Mouse (Mus musculus) liver, postnatal 0 days (tissue): ENCODE results near the gene Sh2d4b.

Source experiments
- CTCF ChIP-seq: sonication (generic); IDR thresholded peaks from 2 replicates; pipeline ENCODE4 v1.5.1; 2016; ENCODE audit warnings: antibody characterized with exemption, low read depth
- EP300 ChIP-seq: IDR thresholded peaks from 2 replicates; pipeline ENCODE4 v1.6.1; 2016; ENCODE audit warnings: antibody characterized with exemption, low read depth, mild to moderate bottlenecking

DNA sequence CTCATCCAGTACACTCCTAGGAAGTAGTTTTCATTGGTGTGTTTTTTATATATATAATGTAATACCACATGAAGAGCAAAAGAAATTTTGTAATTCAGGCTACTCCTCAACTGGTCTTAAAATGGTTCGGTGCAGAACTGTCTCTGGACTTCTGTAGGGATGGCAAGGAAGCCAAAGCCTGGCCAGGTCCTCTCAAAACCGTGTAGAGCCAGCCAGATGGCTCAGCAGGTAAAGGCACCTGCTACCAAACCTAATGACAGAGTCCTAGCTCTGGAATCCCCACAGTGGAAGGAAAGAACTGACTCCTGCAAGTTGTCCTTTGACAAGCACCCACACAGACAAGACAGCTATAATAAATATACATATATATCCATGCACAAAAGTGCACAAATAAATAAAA lies 49.4 kb upstream of the Sh2d4b start:
- TF ChIP-seq CTCF, result no peak
- no peak for TF ChIP-seq EP300
